Mouse (Mus musculus) T-helper 17 cell (primary cell): ENCODE data around the gene Ccnk.

ENCODE experiments used
- in situ Hi-C, 2 experiments: fragments of 300-600 bp; cut with MboI, MseI; formaldehyde crosslinking; loops; 1 replicate in 1 of 2; 2 replicates in 1 of 2; pipeline ENCODE4 v1.15.1; 2025; ENCODE audit warnings: high pct_unique_total_duplicates in 2 of 2

Gene Ccnk

DNA sequence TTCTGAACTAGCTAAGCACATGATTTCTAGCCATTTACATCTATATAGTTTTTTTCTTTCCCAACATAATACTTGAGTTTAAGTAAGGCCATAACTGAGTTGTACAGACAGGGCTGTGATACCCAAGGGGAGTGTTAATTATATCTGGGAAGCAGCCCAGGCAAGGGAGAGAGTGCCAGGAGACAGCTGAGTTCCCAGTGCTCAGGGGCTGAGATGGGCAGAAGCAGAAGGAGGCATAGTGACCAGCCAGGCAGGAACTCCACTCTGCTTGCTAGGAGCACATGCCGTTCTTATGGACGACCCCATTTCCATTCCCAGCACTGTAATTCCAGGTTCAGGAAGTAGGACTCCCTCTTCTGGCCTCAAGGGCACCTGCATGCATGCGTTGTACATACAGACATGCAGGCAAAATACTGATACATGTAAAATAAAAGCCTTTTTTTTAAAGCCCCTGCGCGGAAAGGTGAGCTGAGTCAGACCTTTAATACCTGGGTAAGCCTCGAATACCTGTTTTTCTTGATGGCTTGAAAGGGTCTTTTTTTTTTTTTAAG, 8.2 kb downstream of the Ccnk start:
- in situ Hi-C loops = no loop called here

DNA sequence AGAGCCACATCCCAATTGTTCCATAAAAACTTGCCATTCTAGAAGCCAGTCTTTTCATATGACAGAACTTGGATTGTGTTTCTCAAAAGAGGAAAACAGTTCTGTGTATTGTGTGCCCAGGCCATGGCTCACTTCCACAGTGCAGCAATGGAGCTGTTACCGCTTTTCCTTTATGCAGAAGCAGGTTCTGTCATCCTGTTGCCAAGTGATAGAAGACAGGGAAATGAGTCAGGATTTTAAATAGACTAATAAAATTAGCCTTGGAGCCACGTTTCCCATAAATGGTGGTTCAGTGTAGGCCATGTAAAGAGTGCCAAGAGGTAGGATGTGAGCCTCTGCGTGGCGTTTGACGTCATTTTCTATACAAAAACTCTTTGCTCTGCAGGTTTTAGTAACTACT, 14.5 kb downstream of the Ccnk start:
- in situ Hi-C loops = no loop called here

DNA sequence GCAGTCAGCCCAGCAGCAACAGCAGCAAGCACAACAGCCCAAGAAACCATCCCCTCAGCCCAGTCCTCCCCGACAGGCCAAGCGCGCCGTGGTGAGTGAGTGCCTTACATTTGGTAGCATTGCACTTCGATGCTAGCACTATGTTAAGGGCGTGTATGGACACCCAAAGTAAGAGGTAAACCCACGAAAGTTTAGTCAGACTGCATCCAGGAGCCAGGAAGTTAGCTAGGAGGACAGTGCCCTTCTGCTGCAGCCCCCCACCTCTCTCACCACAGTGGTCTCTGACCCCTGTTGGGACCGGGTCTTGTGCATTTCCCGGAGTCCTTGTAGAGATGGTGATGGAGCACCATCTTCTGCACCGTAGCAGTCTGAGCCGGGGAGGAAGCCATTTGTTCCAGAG, 16.4 kb downstream of the Ccnk start:
- in situ Hi-C loops = no loop called here

DNA sequence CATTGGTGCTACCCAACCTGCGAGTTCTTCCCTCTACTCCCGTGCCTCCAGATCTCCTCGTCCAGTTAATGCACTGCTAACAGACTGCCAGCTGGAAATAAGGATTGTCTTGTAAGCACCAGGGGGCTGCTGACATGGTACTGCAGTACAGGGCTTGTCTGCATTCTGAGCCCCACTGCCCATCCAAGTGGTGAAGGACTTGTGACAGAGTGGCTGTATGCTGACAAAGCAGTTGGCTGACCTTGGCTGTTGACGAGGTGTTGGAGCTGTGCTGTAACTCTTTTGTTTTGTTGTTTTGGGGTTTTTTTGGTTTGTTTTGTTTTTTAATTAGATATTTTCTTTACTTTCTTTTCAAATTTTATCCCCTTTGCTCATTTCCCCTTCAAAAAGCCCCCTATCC, 19.1 kb downstream of the Ccnk start:
- in situ Hi-C loops = no loop called here

DNA sequence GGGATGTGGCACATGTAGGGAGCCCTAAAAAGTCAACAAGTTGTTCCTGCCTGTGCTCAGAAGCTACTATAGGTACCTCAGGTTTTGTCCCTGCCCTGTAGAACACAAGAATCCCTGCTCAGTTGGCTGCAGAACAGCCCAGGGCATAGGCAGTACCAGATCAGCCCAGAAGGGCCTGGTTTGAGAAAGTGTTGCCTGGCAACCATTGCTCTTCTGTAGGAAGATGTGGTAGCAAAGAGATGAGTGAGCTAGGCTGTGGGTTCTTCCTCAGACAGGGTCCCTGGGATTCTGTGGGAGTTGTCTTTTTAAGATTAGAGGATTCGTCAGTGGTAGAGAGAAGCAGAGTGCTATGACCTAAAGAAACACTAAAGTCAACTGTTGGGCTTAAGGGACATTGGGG, 20.7 kb downstream of the Ccnk start:
- in situ Hi-C loops = loop anchor here in 1 of 2 experiments (5.0 kb wide), 1 partner anchor 97 kb away; no protein-coding TSS in a partner anchor

DNA sequence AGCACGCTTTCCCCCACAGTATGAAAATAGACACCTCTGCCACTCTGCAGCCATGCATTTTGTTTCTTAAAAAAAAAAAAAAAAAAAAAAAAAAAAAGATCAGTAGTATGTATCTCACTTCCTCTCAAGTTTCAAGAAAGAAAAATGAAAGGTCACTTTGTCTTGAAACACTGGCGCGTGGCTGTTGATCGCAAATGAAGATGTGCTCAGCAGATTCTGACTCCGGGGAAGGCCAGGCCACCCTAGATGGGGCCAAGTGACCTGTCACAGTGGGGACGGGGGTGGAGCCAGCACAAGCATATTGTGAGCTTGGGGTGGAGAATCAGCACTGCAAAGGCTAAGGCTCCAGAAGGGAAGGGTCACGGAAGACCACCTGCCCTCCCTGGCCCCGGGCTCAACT, 24.5 kb downstream of the Ccnk start:
- in situ Hi-C loops = loop anchor here in 1 of 2 experiments (5.0 kb wide), 1 partner anchor 93 kb away; no protein-coding TSS in a partner anchor

DNA sequence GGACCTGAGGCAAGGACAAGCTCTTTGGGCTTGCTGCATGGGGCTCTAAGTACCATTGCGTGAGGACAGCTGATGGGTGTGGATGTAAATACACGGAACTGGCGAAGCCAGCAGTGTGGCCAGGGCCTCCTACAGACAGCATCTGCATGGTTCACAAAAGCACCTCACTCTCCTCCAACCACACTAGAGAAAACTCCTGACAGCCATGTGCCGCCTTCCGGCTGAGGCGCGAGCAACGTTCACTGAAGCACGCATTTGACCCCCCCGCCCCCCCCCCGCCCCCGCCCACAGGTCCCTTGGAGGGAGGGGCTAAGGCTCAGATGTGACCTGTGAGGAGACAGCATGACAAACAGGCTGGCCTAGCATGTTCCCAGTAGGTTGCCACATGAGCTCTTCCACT, 25.6 kb downstream of the Ccnk start:
- in situ Hi-C loops = loop anchor here in 1 of 2 experiments (5.0 kb wide), 1 partner anchor 92 kb away; no protein-coding TSS in a partner anchor

DNA sequence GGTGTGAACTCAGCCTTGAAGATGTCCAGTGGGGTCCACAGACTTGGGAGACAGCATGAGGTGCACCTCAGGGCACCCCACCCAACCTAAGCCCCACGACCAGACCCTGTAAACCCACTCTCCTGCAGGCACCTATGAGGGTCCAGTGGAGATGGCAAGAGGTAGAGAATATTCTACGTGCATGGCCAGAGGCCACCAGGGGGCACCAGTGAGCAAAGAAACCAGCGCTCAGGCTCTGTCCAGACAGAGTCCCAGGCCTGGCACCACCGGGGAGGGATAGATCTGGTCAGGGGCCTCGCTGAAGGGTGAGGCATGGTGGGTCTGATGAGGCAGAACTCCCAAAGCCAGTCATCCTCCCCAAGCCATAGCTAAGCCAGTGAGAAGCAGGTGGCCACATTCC, 27.3 kb downstream of the Ccnk start:
- in situ Hi-C loops = no loop called here

DNA sequence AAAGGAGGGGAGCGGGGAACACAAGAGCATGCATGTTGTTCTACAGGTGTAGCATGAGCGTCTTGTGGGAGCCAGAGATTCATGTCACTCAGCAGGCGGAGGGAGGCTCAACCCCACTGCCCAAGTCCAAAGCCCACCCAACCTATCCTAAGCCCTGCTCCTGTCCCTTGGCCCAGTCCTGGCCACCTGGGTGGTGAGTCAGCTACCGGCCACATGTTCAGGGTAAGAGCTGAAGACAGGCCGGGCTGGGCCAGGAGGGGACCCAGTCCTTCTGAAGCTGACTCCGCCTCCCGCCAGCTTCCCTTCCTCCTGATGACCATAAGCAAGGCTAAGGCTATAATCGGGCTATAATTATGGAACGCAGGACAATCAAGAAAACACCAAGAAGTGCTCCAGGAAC, 28.8 kb downstream of the Ccnk start:
- in situ Hi-C loops = no loop called here

DNA sequence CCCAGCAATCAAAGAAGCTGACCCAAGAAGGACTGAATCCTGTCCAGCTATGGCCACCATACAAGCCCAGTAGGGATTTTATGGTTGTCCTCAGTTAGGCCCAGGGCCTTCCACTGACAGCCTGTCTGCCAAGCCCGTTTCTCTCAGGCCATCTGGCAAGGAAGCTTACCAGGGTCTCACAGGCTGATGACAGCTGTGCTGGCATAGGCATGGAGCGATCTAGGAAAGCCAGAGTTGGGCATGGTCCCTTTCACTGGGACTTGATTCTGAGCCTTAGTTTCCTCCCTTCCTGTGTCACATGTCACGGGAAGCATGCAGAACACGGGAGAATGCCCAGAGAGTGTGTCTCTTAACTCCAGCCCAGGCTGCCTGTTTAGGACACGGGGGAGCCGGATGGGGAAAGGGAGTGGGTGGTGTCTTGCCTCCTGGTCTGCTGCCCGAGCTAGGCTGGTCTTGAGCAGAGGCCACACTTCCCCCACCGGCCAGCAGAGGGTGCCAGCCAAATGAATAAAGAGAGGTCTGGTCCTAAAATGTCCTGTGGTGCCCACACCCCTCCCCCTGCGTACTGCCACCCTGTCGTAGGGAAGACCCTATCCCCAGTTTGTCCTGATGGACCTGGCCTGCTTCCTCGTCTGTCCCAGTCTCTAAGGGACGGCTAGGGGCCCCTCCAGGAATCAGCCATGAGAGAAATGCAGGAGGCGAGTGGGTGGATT, 29.5 kb downstream of the Ccnk start:
- in situ Hi-C loops = no loop called here

DNA sequence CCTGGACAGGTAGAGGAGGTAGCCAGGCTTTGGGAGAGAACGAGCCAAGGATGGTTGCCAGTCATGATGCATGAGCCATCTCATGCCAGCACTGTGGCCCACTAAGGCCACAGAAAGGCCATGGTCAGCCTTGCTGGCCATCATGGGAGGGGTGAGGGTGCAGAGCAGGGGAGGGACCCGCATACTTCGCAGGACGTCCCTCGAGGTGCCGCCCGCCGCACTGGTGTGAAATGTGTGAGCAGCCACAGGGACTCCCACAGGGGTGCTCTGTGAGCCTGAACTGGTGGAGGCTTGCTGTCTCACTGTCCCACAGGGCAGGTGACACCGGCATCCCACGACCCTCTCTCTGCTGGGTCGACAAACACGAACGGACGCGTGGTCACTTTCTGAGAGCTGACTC, 31.2 kb downstream of the Ccnk start:
- in situ Hi-C loops = no loop called here

DNA sequence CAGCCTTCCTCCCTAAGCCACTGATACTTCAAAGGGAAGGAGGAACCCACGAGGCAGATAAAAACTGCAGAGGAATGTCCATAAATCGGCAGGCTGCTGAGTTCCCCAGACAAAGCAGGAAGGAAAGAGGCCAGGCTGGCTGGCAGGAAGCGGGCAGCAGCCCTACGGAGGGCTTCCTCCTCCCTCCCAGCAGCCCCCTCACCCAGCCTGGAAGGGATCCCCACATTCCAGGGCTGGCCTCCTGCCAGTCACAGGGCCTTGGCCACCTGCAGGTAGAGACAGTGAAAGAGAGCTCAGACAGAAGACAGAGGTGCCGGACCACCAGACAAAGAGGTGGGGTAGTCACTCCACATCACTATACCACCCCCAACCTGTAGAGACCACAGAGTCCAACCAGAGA, 32.7 kb downstream of the Ccnk start:
- in situ Hi-C loops = no loop called here

DNA sequence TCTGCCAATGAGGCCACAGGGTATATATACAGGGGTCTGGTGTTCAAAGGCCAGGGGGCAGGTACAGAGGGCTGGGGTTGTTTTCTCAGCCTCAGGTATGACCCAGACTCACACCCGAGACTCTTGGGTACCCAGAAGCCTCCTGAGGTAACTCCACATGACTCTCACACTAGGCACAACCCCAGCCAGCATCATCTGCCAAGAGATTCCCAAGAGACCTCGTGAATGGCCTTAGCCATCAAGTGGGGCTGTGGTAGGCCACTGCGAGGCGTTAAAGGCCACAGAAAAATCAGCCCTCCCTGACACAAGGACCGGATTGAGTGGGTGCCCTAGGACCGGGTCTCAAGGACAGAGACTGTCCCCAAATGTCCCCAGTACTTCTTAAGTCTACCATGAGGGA, 33.1 kb downstream of the Ccnk start:
- in situ Hi-C loops = no loop called here

DNA sequence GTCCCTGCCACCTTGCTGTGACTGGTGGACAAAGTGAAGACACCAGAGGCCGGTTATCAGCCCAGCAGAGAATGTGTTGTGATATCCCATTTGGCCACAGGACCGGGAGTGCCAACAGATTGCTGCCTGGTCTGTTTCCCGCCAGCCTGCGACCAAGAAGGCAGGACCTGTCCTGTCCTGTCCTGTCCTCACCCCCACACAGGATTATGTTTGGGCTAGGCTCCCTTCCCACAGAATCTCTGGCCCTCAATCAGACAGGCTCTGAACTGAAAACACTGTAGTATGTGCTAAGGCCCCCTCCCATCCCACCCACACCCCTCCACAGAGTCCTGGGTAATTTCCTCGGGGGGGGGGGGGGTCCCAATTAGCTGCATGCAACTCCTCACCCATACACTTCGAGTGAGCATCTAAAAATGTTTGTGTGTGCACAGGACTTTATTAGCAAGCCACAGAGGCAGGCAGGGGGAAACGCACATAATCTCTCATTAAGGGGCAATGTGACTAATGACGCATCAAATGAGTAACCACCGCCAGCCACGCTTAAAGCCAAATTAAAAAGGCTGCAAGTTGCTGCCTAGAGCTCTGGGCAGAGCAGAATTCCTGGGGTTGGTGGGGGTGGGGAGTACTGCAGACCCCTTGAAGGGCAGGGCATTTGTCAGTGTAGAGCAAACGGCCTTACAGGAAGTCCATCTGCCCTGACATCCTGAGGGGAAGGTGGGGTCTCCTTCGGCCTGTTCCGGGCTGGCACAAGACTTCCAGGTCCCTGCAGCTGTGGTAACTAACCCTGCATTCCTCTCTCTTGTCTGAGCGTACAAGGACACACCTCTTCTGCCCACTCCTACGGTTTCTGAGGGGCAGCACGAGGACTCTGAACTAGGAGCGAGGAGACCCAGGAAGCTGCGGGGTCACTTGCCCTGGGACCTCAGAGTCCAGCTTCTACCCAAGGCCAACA, 34.0 kb downstream of the Ccnk start:
- in situ Hi-C loops = no loop called here

DNA sequence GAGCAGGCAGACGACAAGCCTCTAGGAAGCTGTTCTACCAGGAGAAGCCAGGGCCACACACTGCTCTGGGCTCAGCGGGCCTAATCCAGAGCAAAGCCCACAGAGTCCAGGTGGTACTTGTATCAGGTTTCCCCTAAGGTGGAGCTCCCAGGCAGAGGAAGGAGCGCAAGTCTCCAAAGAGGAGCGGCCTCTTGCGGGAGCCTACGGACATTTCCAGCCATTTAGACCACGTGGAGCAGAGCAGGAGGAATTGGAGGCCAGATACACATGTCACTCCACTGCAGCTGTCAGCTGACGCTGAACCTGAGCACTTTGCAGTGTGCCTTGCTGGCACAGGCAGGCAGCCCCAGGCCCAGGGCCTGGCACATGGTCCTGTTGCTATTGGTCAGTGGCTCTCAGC, 35.7 kb downstream of the Ccnk start:
- in situ Hi-C loops = loop anchor here in 1 of 2 experiments (5.0 kb wide), 2 partner anchors 82 to 282 kb away; no protein-coding TSS in a partner anchor

DNA sequence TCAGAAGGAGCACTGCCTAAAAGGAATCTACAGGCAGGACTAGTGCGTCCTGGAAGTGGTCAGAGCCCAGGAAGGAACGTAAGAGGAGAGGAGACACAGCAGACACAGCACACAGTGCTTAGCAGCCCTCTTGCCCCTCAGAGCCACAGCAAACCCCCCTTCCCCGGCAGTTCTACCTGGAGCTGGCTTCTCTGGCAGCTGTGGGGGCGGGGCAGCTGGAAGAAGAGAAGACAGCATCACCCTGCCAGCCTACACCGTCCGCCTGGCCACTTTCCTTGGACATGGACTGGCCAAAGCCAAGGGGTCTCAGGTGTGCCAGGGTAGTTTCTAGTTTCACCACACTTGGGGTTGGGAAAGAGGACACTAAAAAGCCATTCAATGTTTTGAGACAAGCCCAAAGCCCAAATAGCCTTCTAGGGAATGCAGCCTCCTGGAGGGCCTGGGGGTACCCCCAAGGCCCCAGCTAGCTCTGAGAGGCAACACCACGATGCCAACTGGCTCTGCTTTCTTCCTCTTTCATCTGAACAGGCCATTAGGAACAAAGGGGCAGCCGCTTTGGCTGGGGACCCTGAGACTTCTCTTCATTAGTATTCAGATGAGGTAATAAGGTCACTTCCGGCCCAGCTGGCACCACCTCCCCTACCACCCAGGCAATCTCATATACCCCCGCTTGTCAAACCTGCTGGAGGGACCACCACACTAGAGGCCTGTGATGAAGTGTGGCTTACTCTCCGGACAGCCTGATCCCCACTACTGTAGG, 37.4 kb downstream of the Ccnk start:
- in situ Hi-C loops = loop anchor here in 1 of 2 experiments (5.0 kb wide), 2 partner anchors 81 to 281 kb away; no protein-coding TSS in a partner anchor

DNA sequence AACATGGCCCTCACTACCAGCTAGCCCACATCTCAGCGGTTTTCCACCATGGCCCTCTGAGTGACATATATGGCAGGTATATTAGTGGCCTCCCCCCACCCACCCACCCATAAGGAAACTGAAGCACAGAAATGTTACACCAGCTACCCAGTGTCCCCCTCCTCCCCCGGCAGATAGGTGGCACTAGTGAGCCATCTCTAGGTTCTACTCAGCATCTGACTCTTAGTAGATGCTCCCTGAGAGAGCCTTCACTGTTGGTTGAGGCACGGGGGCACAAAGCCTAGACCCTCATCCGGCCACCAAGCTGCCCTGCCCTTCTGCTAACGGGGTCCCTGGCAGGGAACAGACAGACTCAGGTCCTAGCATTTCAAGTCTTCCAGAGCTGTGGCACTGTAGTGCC, 38.2 kb downstream of the Ccnk start:
- in situ Hi-C loops = loop anchor here in 1 of 2 experiments (5.0 kb wide), 2 partner anchors 80 to 280 kb away; no protein-coding TSS in a partner anchor

DNA sequence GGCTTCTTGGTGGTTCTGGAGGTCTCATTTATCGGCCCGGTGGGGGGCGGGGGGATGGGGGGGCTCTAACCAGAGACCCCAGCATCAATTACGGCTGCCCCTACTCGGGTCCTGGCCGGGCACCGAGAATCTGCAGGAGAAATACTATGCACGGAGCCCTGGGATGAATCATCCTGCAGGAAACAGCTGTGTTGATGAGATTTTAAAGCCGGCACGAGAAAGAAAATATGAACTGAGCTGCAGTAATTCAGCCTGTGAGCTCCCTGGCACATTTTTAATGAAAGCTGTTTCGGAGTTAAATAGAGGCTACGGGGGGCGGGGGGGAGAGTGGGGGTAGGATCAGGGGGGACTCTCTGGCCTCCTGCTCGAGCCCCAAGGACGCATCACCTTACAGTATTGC, 39.8 kb downstream of the Ccnk start:
- in situ Hi-C loops = loop anchor here in 1 of 2 experiments (5.0 kb wide), 2 partner anchors 78 to 278 kb away; no protein-coding TSS in a partner anchor

DNA sequence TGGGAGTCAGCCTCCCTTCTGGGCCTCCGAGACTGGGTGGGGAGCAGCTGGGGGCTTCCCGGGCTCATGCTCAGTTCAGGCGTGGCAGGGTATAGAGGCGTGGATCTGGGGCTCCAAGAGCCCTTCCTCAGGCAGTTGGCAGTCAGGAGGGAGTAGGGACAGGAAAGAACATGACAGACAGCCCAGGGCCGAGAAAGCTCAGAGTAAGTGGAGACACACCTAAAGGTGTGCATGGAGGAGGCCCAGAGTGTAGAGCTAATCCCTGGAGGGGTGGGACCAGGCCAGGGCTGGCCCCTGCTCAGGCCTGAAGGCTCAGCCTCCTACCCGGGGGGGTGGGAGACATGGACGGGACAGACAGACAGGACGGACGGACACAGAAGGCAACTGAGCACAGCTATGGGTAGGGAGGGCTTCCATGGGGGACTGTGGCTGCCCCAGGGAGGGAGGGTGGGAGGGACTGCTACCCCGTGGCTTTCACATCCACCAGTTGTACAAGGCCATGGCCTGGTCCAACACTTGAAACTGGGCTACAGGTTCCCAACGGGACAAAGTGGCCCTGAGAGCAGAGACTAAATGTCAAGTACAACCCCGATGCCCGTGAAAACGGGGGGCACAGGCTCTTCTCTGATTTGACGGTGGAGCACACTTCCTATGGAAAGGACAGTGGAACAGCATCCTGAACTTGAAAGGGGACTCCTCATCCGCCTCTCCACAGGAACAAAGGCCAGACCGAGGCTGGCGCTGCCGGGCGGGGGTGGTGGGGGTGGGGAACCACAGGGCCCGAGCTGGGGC, 40.6 kb downstream of the Ccnk start:
- in situ Hi-C loops = loop anchor here (5.0 to 10.0 kb wide), 3 partner anchors 77 to 1045 kb away; no protein-coding TSS in a partner anchor

DNA sequence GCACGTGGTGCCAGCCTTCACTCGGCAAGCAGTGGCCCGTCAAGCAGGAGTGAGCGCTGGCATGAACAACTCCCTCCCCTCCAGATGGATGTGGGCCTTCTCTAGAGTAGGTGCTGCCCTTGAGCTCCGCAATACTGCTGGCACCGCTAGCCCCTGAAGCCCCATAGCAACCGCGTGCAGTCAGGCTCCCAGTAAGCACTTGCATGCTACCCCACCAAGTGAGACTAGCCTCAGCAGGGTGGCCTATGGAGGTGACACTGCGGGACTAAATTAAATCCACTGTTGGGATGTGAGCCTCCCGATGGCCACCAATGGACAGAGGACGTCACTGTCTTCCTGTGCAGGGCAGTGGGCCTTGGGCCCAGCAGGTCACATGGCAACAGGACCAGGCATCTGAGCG, 41.2 kb downstream of the Ccnk start:
- in situ Hi-C loops = loop anchor here in 1 of 2 experiments (10.0 kb wide), 1 partner anchor 1044 kb away; no protein-coding TSS in a partner anchor
